Mouse (Mus musculus) liver, embryonic 11.5 days (tissue): ENCODE data around the gene Ube4b. TPM values are rescaled to one million over a fixed set of nuclear protein-coding genes. Genes with fewer than 3 reads are reported as not detected.
"Not testable (repeated sequence)": the region's sequence is repeated elsewhere in the genome, so short reads cannot be mapped to it uniquely, and the experiment has no call there.

Experiments used
- ATAC-seq: fragments of 200-750 bp; cut with Nextera tagmentation; replicated peaks from 2 replicates; pipeline ENCODE4 v1.8.0; 2017; ENCODE audit warnings: moderate number of reproducible peaks, mild to moderate bottlenecking, moderate TSS enrichment, moderate library complexity; ENCODE audit not compliant: low FRiP score
- DNase-seq: peaks from one replicate; pipeline ENCODE4 v3.0.0-alpha.2; 2017; ENCODE audit warnings: low spot score
- H3K27ac ChIP-seq: fragments of 300-500 bp; sonication (generic); 2 replicates; pipeline ENCODE4 v1.5.1; 2014; ENCODE audit warnings: mild to moderate bottlenecking, low read depth, low read length, control low read depth
- H3K27me3 ChIP-seq: fragments of 300-500 bp; sonication (generic); replicated peaks from 2 replicates; pipeline ENCODE4 v1.6.1; 2014; ENCODE audit warnings: low read length, mixed read lengths; ENCODE audit not compliant: control insufficient read depth, insufficient read depth
- H3K36me3 ChIP-seq: fragments of 300-500 bp; sonication (generic); 2 replicates; pipeline ENCODE4 v1.6.1; 2014; ENCODE audit warnings: mild to moderate bottlenecking, low read length, moderate library complexity, mixed read lengths; ENCODE audit not compliant: control insufficient read depth, insufficient read depth
- H3K4me1 ChIP-seq: fragments of 300-500 bp; sonication (generic); replicated peaks from 2 replicates; pipeline ENCODE4 v1.6.1; 2014; ENCODE audit warnings: low read length, mixed read lengths; ENCODE audit not compliant: control insufficient read depth, insufficient read depth
- H3K4me2 ChIP-seq: fragments of 300-500 bp; sonication (generic); 2 replicates; pipeline ENCODE4 v1.6.1; 2014; ENCODE audit warnings: mild to moderate bottlenecking, control low read depth, moderate library complexity
- H3K4me3 ChIP-seq: fragments of 300-500 bp; sonication (generic); 2 replicates; pipeline ENCODE4 v1.5.1; 2014; ENCODE audit warnings: low read depth, low read length, control low read depth
- H3K9ac ChIP-seq: fragments of 300-500 bp; sonication (generic); 2 replicates; pipeline ENCODE4 v1.6.1; 2014; ENCODE audit warnings: low read depth, low read length, control low read depth
- H3K9me3 ChIP-seq: fragments of 300-500 bp; sonication (generic); 2 replicates; pipeline ENCODE4 v1.6.1; 2016; ENCODE audit warnings: low read length, inconsistent platforms, mixed read lengths; ENCODE audit not compliant: control insufficient read depth
- WGBS: fragments of 180-500 bp; shearing (Covaris S2); extraction: QIAGEN DNeasy Blood & Tissue Kit; methylation state at CpG from one replicate; pipeline ENCODE4 v1.1.7; 2014; 5-methylcytosine and 5-hydroxymethylcytosine counted together
- polyA plus RNA-seq: library from polyadenylated mRNA; unstranded; fragments of >200 nt; fragmentation: Nextera tagmentation; extraction: Ambion mirVana; gene quantifications from 2 replicates; pipeline ENCODE4 v1.2.1, GENCODE M21; 2014

Gene Ube4b
- polyA plus RNA-seq, 1 experiment from 2014 or later, result 37.4 TPM

DNA sequence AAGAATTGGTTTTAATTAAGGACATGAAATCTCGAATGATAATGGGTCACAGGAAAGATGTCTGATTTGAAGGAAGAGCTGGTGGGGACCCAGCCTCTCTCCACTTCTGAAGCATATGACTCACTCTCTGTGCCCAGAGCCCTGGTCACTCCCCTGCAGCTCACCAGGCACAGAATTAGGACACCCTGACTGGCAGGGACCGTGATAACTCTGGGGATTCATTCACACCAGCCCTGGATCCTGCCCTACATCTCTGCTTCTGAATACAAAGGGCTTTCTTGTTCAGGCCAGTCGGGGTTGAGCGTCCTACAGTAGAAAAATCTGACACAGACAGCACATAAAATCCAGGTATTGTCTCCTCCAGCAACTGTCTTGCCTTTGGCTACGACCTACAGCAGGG, 32.0 kb upstream of the Ube4b start:
- WGBS, result 66% methylated on average over 5 of the region's 5 CpGs
- H3K4me1 ChIP-seq, result no peaks in the 10 kb centered on the region
- no peak overlapping the region for H3K27ac ChIP-seq
- no peaks in the 10 kb centered on the region for H3K9me3 ChIP-seq
- H3K4me3 ChIP-seq, result no peak overlapping the region
- no peak overlapping the region for H3K4me2 ChIP-seq
- H3K27me3 ChIP-seq, result no peaks in the 10 kb centered on the region
- H3K9ac ChIP-seq, result no peak overlapping the region
- no peak for ATAC-seq
- DNase-seq, result no peak
- no peaks in the 10 kb centered on the region for H3K36me3 ChIP-seq

DNA sequence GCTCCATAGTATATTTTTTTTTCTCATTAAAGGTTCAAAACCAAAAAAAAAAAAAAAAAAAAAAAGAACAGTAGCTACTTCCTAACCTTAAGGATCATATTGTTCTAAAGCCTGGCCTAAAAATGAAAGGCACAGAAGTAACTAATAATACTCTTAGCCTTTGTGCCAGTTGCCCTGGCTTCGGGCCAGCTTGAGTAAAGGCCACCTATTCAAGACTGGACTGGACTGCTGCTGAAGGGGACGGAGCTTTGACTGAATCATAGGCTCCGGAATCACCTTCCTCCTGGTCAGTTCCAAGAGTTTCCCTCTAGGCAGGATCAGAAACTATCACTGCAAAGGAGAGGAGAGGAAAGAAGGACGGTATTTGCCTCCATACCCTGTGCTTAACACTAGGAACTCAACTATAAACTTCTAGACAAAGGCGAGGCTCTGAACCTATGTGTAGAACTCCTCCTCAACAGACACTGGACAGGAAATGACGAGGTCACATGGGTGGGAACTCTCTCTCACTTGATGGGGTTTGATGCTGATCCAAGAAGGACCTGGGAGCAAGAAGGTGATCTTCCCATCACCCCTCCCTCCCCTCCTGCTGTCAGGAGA, 31.4 kb upstream of the Ube4b start:
- DNase-seq, result no peak
- H3K4me3 ChIP-seq, result no peak overlapping the region

DNA sequence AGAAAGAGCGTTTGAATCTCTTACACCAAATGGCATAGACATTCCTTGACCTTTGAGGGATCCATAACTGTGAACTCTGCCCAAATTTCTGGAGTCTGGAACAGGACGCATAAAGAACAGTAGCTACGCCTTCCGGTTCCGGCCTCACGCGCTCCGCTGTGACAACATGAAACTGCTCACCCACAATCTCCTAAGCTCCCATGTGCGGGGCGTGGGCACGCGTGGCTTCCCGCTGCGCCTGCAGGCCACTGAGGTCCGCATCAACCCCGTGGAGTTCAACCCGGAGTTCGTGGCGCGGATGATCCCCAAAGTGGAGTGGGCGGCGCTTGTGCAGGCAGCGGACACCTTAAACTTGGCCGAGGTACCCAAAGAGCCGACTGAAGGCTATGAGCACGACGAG, 30.6 kb upstream of the Ube4b start:
- DNase-seq, H3K27me3 ChIP-seq, H3K9ac ChIP-seq, H3K9me3 ChIP-seq, H3K4me2 ChIP-seq, H3K27ac ChIP-seq, H3K4me1 ChIP-seq, H3K4me3 ChIP-seq, ATAC-seq, H3K36me3 ChIP-seq: not testable (repeated sequence)
- 79% methylated on average over 25 of the region's 27 CpGs for WGBS

More for the DNA sequence above, 31.4 kb upstream of the Ube4b start:
- H3K27me3 ChIP-seq, result no peaks in the 10 kb centered on the region
- H3K4me1 ChIP-seq, result no peaks in the 10 kb centered on the region
- H3K4me2 ChIP-seq, result no peak overlapping the region
- ATAC-seq, result no peak
- no peaks in the 10 kb centered on the region for H3K36me3 ChIP-seq
- no peak overlapping the region for H3K27ac ChIP-seq
- 68% methylated on average over 6 of the region's 6 CpGs for WGBS
- no peaks in the 10 kb centered on the region for H3K9me3 ChIP-seq
- no peak overlapping the region for H3K9ac ChIP-seq

DNA sequence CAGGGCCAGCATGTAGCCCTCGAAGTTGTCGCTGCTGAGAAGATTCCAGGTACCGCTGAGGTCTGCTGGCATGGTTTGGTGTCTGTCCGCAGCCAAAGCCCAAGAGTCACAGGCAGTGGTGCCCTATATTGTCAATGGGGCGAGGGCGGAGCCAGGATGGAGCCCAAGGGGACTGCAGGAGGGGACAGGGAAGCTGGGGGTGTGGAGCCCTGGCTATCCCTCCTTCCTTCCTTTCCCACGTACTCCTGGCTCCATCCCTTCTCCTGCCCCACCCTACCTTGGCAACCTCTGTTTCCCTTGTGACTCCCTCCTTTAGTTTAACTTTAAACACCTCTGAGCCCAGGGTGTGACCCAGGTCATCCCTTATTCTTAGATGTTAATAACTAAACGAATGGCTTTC, 28.3 kb upstream of the Ube4b start, which contains the start of gene Rbp7:
Gene Rbp7 (minus strand): TSS at position 100 of the 400 bp plus-strand sequence.
- 58% methylated on average over 8 of the region's 8 CpGs for WGBS
- Histone ChIP-seq H3K9me3 (no peaks in the 10 kb centered on the region), H3K9ac (no peak within 1 kb of the TSS), H3K36me3 (no peaks in the 10 kb centered on the region), H3K27me3 (no peaks in the 10 kb centered on the region), H3K4me3 (no peak within 1 kb of the TSS), H3K4me1 (no peaks in the 10 kb centered on the region), H3K27ac (no peak within 1 kb of the TSS), H3K4me2 (no peak within 1 kb of the TSS)
- ATAC-seq (no peak; the same call in 1 of the 2 replicates), DNase-seq (no peak)

DNA sequence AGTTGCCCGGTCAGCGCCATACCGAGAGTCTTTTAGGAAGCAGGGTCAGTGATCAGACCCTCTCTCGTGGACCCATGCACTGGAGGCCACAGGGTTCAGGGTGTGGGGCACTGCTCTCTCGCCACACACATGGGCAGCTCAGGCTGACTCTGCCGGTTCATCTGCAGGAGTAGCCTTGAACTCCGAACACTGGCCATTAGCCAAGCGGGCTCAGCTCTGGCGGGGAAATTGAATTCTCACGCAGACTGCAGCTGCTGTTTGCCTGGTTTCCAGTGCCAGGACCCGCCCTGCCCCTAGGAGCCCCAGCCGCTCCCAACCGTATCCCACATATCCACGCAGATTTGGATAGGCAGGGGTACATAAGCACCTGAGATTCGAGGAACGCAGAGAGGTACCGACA, 27.7 kb upstream of the Ube4b start:
- no peak for DNase-seq
- Histone ChIP-seq H3K4me1 (no peaks in the 10 kb centered on the region), H3K4me3 (no peak overlapping the region), H3K9me3 (no peaks in the 10 kb centered on the region), H3K27me3 (no peaks in the 10 kb centered on the region), H3K27ac (no peak overlapping the region), H3K36me3 (no peaks in the 10 kb centered on the region), H3K4me2 (no peak overlapping the region), H3K9ac (no peak overlapping the region)
- ATAC-seq, result no peak
- 79% methylated on average over 17 of the region's 17 CpGs for WGBS

DNA sequence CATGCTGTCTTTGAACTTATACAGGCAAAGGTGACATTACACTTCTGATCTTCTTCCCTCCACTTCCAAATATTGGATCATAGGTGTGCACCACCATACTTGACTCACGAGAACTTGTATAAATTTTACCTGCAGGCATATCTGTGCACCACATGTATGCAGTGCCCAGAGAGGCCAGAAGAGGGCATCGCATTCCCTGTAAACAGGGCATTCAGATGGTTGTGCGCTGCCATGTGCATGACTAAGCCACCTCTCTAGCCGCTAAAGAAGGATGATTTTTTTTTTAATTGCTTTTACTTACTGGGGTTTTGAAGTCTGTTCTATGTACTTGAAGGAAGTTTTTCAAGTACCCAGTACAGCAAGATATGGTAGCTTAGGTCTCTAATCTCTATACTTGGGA, 27.1 kb upstream of the Ube4b start:
- 75% methylated on average over 4 of the region's 4 CpGs for WGBS
- DNase-seq, result no peak
- Histone ChIP-seq H3K4me1 (no peaks in the 10 kb centered on the region), H3K9ac (no peak overlapping the region), H3K9me3 (no peaks in the 10 kb centered on the region), H3K27me3 (no peaks in the 10 kb centered on the region), H3K4me3 (no peak overlapping the region), H3K27ac (no peak overlapping the region), H3K4me2 (no peak overlapping the region), H3K36me3 (no peaks in the 10 kb centered on the region)
- ATAC-seq, result no peak

DNA sequence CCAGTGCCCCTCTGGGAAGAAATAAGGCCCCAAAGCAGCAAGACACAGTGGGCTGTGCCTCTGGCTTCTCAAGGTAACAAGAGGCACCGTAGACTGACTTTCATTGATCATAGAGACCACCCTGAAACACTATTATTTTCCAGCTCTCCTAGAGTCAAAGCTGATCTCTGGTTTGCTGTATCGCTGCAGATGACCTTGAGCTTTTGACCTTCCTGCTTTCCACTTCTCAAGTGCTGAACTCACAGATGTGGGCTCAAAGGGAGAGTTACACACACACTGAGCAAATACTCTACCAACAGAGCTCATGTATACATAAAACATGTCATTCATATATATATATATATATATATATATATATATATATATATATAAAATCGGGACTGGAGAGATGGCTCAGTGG, 24.1 kb upstream of the Ube4b start:
- 74% methylated on average over 3 of the region's 3 CpGs for WGBS
- Histone ChIP-seq H3K4me3 (no peak overlapping the region), H3K4me1 (peaks cover 4% of the 10 kb centered on the region; the same call in 1 of the 2 replicates), H3K4me2 (no peak overlapping the region), H3K27me3 (no peaks in the 10 kb centered on the region), H3K36me3 (no peaks in the 10 kb centered on the region), H3K27ac (no peak overlapping the region), H3K9me3 (no peaks in the 10 kb centered on the region), H3K9ac (no peak overlapping the region)
- ATAC-seq (no peak), DNase-seq (no peak)

DNA sequence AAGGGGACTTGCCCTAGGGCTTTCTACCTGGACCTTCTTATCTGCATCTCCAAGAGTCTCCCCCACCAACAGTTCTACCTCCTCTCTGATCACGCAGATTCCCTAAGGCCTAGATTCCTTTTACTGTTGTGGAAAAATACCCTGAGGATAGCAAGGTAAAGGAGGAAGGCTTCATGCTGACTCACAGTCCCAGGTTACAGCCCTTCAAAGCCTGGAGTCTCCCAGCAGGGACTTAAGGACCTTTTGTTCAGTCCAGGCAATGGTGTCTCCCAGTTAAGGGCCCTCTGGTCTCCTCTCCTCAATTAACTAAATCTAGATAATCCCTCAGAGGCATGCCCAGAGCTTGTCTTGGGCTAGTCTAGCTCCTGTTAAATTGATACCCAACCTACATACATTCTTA, 19.8 kb upstream of the Ube4b start:
- 58% methylated on average over 1 of the region's 1 CpGs for WGBS
- no peak overlapping the region; the same call in 1 of the 2 replicates for H3K9ac ChIP-seq
- H3K36me3 ChIP-seq, result no peaks in the 10 kb centered on the region
- H3K27me3 ChIP-seq, result no peaks in the 10 kb centered on the region
- peaks cover 6% of the 10 kb centered on the region; the same call in 1 of the 2 replicates for H3K4me1 ChIP-seq
- H3K27ac ChIP-seq, result no peak overlapping the region
- DNase-seq, result no peak
- H3K4me2 ChIP-seq, result peak overlapping the region; percentile 88
- no peaks in the 10 kb centered on the region for H3K9me3 ChIP-seq
- no peak for ATAC-seq
- no peak overlapping the region for H3K4me3 ChIP-seq

DNA sequence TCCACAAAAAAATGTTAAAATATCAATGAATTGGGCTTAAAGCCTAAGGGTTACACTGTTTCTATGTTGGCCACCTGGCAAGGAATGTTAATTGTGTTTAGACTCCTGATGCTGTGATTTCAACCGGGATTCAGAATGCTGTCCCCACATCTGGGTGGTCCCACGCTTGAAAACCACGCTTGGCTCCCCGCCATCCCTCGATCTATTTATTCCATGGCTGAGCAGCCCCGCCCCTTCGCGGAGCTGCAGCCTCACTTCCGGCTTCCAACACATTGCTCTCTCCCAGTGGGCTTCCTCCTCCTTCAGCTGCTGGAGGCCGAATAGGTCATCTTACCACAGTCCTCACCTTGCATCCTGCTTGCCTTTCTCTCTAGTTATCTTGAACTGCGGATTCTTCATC, 19.3 kb upstream of the Ube4b start:
- Histone ChIP-seq H3K27me3 (no peaks in the 10 kb centered on the region), H3K9me3 (no peaks in the 10 kb centered on the region), H3K27ac (peak overlapping the region; percentile 76), H3K36me3 (no peaks in the 10 kb centered on the region), H3K4me1 (peaks cover 6% of the 10 kb centered on the region; the same call in 1 of the 2 replicates), H3K9ac (peak overlapping the region; percentile 69), H3K4me2 (peak overlapping the region; percentile 88), H3K4me3 (peak overlapping the region; percentile 40)
- DNase-seq, result peak; percentile 69
- 4% methylated on average over 11 of the region's 11 CpGs for WGBS
- ATAC-seq, result peak; percentile 45
